Mouse (Mus musculus) stomach, postnatal 0 days (tissue): Measurements from ENCODE around the gene 9130023H24Rik.

Experiments used
- CTCF ChIP-seq: IDR thresholded peaks from 2 replicates; pipeline ENCODE4 v1.5.1; 2016; ENCODE audit warnings: antibody characterized with exemption, low read depth, mild to moderate bottlenecking, moderate library complexity
- EP300 ChIP-seq: optimal IDR thresholded peaks from 2 replicates; pipeline ENCODE3; 2016; ENCODE audit warnings: antibody characterized with exemption

- TF ChIP-seq CTCF, result peak; percentile 86
- TF ChIP-seq EP300, result no peak
These were observed 807 bp downstream of the 9130023H24Rik start, which contains the start of gene Armc5 for GRCm38 (mm10) chr7:128236856-128237592.
